Mouse (Mus musculus): ENCODE data around the gene Il17rc.

DNA sequence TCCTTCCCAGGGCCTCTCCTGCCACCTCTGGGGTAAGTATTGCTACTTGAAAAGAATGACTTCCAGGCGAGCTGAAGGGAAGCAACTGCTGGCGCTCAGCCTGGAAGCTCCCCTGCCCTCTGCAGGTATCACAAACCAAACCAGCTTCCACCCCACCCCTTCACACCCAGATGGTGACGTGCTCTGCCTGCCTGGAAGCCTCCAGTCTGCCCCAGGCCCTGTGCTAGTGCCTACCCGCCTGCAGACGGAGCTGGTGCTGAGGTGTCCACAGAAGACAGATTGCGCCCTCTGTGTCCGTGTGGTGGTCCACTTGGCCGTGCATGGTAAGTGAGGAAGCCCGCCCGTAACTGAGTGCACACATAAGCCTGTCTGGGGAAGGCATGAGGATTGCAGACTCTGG lies 834 bp downstream of the Il17rc start:
- no peak for TF ChIP-seq CTCF (IDR thresholded peaks at IDR 0.05; ENCODE audit: extremely low read depth, insufficient read depth, insufficient read length, insufficient replicate concordance)
- no peak for TF ChIP-seq POLR2A (IDR thresholded peaks at IDR 0.05; ENCODE audit: low read depth, low read length)
